Mouse (Mus musculus) granulocyte monocyte progenitor cell, adult 5-6 weeks (primary cell): ENCODE measurements around the gene Sox9. TPM values are rescaled to one million over a fixed set of nuclear protein-coding genes. Genes with fewer than 3 reads are reported as not detected.

ENCODE experiments used
- ATAC-seq: replicated peaks from 2 replicates; pipeline ENCODE4 v1.8.0; 2016; ENCODE audit warnings: mild to moderate bottlenecking, moderate TSS enrichment, inconsistent platforms; ENCODE audit not compliant: poor library complexity, severe bottlenecking
- total RNA-seq, 2 experiments: library from RNA; stranded (forward) in 1 of 2; stranded (reverse) in 1 of 2; fragments of 200-712, 200-1000 nt in 1 of 2; fragments of >200 nt in 1 of 2; fragmentation: Nextera tagmentation in 1 of 2; gene quantifications; 2 replicates each; pipeline ENCODE4 v1.2.3; 2014 to 2017

Sox9 gene
- not detected in 2 replicates for total RNA-seq (2014; fragmentation: Nextera tagmentation)
- total RNA-seq (2017): not detected in 2 replicates

DNA sequence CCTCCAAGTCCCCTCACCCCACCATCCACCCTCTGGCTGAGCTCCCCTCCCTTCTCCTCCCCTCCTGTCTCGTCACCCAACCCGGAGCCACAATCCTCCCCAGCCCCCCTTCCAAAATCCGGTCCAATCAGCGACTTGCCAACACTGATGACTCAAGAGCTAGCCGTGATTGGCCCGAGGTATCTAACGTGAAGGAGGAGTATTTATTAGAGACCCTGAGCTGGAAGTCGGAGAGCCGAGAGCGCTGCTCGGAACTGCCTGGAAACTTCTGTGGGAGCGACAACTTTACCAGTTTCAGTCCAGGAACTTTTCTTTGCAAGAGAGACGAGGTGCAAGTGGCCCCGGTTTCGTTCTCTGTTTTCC is at the start of gene Sox9:
Sox9 (plus strand) TSS at position 231 of the 363 bp plus-strand sequence.
- ATAC-seq: no peak

DNA sequence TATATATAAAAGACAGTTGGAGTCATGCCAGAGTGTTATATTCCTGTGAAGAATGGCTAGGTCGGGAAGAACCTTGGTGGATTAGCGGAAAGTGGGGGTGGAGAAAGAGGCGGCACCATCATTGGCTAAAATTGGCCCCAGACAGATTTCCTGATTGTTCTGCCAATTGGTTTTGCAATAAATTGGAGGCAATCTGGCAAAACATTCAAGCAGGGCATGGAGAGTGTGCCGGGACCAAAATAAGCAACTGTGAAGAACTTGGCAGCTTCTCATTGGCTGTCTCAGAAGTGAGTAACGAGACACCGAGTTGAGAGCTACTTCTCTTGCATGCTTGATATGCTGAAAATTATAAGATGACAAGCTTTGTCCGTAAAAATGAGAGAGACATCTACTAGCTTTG is 49.6 kb upstream of the Sox9 start:
- ATAC-seq: no peak

DNA sequence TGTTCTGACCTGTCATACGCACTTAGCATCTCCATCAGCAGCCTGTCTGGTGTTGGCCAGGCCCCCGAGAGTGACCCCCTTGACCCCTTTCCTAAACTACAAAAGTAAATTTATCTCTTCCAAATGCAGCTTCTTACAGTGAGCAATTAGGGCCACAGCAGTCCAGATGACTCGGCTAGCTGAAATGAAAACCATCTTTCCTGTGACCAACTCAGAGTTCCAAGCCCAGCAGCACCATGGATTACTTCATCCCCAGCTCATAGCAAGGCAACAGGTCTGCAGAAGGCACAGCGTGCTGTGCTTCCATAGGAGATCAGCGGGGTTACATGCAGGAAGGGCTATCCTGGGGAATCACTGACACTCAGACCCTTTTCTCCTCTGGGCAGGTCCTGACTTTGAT is 45.0 kb upstream of the Sox9 start:
- ATAC-seq: no peak

DNA sequence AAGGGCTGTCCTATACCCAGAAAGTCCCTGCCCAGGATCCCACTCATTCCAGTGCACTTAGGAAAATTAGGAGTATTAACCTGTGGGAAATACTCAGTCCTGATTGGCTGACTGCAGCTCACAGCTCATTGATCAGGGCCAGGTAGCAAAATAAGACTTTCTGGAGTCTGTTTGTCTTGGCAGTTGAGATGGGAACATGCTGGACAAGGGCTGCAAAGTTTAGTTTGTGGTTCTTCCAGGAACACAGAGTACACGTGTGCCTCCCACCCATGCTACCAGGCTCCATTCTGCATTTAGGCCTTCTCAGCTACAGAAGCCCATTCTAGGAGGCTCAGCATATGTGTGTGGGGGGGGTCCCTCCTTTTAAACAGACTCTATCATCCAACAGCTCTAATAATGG is 42.3 kb upstream of the Sox9 start:
- no peak for ATAC-seq

DNA sequence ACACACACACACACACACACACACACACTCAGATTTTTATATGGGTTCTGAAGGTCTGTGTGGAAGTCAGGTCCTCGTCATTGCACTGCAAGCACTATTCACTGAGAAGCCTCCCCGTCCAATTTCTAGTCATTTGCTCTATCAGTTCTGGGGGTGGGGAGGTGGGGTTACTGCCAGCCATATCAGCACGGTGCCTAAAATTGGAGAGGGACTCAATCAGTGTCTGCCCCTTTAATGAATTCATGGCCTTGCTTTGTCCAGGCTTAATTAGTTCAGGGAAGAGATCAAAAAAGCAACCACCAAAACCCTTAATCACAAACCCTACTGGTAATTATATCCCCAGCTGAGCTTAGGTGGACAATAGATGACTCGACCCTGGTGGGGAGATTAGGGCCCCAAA is 25.5 kb upstream of the Sox9 start:
- no peak for ATAC-seq

DNA sequence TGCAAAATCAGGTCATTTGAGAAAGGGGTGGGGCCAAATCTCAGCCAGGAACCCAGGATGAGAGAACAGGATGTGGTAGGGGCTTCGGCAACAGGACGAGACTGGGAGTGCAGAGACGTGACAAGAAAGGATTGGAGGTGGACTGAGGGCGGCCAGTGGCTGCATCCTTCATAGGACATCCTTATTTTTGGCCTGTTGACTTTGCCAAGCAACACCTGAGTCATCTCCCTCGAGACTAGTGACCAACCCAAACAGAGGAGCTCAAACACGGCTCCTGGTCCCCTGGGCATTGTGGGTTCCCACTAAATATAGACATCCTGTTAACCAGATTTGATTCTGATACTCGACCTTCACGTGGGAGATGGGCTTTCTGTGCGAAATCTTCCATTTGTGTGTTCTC is 24.0 kb upstream of the Sox9 start:
- no peak for ATAC-seq

DNA sequence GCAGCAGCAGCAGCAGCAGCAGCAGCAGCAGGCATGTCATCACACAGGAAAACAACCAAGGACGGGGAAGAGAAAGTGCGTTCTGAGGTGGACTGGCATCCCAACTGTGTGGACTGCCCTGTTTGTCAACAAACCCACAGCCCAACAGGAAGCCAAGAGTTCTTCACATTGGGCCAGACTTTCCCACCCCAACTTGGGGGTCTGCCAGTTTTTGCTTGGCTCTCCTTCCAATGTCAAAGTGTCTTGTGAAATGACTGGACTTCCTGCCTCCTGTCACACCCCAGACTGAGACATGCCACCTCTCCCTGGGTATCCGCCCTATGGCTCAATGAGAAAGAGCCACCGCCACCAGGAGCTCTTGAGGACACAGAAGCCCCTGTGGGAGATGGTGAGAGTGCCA is 15.1 kb upstream of the Sox9 start:
- ATAC-seq: no peak

DNA sequence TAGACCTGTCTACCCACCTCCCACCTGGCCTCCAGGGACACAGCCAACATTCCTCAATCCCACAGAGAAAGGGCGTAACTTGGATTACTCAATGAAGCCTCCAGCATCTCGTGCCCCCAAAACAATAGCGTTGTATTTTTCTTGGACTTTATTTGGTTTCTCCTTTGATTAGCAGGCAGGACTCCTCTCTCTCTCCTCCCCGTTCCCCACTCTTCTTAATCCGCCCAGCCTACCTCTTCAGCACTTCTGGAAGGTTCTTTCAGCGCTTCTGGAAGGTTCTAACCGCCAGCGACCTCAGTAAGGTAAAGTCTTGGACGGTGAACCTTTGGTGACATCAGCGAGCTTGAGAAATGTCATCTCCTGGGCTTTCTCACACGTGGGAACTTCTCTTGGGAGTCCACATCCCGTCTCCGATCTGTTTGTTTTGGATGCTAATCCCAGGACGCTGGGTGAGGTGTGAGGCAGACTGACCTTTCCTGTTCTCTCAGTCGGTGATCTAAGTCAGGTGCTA is 14.4 kb upstream of the Sox9 start:
- ATAC-seq: no peak

DNA sequence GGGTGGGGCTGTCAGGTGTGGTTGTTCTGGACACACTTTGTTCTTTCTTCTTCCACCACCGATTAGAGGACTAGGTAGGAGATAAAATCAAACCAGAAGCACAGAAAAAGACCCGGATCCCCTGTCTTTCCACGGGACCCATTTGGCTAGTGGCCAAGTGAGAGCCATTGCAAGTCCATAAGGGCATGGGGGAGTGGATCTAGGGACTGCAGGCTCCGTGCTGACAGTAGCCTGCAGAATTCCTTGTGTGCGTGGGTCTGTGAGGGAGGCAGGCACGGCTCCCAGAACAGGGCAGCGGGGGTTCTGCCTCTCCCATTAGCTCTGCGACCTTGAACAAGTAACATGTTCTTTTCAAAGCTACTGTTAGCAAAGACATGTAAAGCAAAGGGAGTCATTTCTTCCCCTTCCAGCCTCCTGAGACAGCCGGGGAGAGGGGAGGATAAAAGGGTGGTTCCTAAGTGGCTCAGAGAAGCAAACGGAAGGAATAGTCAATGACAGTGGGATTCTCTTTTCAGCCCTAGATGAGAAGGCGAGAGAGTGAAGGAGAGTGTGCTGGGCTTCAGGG is 9.2 kb upstream of the Sox9 start:
- ATAC-seq: no peak

DNA sequence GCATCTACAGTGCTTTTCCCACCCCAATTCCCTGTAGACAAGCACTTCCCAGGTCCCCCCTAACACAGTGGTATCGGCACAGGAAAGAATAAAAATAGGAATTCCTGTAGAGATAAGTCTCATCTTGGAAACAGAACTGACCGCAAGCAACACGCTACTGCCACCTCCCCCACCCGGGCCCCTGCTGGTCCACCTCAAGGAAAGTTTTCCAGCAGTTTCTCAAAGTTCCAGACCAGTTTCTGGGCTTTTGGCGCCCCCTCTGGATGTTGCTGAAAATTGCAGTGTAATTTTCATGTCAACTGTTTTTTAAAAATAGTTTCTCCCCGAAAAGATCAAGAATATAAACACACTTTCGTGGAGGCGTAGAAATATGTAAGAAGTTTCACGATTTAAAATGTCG is 2.3 kb upstream of the Sox9 start:
- no peak for ATAC-seq

DNA sequence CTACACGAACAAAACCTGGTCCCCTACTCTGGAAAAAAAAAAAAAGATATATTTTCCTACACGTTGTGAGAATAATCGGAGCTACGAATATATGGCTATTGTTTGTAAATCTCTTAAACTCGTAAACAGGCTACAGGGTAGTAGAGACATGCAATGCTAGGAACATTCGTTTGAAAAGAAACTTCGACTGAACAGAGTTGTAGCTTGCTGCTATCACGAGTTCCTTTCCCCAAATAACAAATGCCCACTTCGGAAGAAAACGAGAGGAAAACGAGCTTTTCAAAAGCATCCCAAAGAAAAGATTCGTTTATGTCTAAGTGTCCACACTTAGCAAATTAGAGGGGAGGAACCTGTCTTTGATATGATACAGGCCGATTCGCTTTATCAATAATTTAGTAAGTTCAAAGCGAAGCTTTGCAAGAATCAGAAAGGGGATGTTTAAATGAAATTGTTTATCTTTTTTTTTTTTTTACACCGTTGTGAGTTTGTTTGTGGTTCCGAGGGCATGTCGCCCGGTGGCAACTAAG is 1.6 kb upstream of the Sox9 start:
- no peak for ATAC-seq

DNA sequence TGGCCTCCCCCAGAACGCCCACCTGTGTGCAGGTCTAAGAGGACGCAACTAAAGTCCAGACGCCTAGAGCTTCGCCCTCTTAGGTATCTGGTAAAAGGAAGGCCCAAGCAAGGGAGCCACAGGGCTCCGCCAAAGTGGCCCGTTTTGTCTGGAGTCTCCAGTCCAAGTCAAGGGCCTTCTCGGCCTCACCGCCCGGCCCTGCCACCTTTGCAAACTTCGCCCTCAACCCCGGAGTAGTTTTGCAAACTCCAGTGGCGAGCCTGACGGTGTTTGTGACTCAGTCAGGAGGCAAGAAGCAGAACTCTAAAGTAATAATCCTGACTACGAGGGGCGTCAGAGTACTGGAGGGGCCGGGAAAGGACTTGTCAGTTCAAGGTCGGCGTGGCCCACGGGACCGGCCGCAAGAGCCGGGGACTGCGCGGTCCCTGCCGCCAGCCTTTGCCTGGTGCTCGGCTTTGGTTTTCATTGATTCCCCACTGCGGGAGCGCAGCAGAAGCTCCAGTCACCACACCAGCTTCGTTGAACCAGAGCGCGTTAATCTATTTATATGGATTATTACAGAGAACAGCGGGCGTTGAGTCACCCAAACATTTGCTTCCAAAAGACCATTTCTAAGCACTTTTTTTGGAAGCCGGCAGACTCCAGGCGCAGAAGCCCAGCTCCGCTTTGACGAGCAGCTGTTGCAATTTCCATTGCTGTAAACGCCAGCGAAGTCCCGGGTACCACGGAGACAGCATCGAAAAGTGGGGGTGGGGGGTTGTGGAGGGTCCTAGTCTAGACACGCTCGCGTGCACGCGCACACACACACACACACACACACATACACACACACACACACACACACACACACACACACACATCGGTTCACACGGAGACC is 751 bp upstream of the Sox9 start:
- no peak for ATAC-seq

DNA sequence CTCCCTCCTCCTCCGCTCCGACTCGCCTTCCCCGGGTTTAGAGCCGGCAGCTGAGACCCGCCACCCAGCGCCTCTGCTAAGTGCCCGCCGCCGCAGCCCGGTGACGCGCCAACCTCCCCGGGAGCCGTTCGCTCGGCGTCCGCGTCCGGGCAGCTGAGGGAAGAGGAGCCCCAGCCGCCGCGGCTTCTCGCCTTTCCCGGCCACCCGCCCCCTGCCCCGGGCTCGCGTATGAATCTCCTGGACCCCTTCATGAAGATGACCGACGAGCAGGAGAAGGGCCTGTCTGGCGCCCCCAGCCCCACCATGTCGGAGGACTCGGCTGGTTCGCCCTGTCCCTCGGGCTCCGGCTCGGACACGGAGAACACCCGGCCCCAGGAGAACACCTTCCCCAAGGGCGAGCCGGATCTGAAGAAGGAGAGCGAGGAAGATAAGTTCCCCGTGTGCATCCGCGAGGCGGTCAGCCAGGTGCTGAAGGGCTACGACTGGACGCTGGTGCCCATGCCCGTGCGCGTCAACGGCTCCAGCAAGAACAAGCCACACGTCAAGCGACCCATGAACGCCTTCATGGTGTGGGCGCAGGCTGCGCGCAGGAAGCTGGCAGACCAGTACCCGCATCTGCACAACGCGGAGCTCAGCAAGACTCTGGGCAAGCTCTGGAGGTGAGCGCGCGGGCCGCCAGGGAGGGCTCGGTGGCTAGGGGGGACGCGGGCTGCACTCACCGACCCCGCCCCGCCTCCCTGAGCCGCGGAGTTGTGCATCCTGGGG is 515 bp downstream of the Sox9 start:
- peak; percentile 26 for ATAC-seq

DNA sequence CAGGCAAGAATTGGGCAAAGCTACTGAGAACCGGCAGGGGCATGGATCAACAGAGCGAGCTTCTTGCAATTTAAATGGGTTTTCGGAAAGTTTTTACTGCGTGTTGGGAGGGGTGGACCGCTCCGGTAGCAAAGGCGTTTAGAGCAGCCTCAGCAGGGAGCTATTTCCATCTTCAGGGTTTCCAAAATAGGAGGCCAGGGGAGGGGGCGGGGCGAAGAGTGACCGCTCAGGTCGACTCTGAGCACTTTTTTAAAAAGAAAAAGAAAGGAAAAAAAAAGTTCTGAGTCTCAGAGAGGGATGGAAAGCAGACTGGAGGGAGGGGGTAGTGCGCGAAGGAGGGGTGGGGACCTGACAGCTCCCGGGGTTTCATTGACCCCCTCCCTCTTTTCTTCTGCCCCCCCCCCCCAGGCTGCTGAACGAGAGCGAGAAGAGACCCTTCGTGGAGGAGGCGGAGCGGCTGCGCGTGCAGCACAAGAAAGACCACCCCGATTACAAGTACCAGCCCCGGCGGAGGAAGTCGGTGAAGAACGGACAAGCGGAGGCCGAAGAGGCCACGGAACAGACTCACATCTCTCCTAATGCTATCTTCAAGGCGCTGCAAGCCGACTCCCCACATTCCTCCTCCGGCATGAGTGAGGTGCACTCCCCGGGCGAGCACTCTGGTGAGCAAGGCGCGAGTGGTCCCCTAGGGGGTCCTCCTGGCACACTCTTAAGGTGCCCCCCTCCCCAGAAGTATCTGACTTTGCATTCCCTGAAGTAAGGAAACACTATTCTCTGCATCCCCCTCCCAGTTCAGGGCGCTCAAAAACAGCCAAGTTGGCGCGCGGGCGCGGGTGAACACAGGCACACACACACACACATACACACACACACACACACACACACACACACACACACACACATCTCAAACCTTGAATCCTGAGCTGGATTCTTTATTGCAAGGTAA is 1.6 kb downstream of the Sox9 start:
- ATAC-seq: no peak

DNA sequence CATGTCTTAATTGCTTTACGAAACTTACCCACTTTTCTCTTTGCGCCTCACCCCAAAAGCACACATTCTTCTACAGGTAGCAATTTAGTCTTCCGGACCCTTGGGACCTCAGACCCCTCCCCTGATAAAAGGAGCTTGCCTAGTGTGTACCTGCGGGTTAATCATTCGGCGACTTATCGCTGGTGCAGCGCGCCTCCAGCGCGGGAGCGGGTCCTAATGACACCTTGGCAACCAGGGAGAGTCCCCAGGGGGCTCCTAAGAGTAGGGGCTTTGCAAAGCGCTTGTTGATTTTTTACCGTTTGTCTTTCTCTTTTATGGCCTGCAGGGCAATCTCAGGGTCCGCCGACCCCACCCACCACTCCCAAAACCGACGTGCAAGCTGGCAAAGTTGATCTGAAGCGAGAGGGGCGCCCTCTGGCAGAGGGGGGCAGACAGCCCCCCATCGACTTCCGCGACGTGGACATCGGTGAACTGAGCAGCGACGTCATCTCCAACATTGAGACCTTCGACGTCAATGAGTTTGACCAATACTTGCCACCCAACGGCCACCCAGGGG is 2.4 kb downstream of the Sox9 start:
- no peak for ATAC-seq

DNA sequence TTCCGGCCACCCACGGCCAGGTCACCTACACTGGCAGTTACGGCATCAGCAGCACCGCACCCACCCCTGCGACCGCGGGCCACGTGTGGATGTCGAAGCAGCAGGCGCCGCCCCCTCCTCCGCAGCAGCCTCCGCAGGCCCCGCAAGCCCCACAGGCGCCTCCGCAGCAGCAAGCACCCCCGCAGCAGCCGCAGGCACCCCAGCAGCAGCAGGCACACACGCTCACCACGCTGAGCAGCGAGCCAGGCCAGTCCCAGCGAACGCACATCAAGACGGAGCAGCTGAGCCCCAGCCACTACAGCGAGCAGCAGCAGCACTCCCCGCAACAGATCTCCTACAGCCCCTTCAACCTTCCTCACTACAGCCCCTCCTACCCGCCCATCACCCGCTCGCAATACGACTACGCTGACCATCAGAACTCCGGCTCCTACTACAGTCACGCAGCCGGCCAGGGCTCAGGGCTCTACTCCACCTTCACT is 2.9 kb downstream of the Sox9 start:
- peak; percentile 28 for ATAC-seq

DNA sequence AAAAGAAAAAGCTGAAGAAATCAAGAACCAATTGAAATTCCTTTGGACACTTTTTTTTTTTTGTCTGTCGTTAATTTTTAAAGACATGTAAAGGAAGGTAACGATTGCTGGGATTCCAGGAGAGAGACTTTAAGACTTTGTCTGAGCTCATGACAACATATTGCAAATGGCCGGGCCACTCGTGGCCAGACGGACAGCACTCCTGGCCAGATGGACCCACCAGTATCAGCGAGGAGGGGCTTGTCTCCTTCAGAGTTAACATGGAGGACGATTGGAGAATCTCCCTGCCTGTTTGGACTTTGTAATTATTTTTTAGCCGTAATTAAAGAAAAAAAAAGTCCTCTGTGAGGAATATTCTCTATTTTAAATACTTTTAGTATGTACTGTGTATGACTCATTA is 3.6 kb downstream of the Sox9 start:
- ATAC-seq: no peak

DNA sequence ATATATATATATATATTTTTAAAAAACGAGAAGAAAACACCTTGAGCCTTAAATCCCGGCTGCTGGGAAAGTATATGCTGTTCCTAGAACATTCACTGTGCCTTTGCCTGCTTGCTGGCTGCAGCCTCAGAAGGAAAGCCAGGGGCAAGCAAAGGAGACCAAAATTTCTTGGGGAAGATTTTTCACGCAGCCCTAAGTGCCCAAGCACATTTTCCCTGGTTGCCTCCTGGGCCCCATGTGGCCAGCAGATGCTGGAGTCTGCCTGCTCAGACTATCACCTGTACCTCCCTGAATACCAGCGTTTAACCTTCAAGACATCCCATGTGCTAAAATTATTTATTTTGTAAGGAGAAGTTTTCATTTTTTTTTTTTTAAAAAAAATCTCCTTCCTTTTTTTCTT is 4.4 kb downstream of the Sox9 start:
- no peak for ATAC-seq

DNA sequence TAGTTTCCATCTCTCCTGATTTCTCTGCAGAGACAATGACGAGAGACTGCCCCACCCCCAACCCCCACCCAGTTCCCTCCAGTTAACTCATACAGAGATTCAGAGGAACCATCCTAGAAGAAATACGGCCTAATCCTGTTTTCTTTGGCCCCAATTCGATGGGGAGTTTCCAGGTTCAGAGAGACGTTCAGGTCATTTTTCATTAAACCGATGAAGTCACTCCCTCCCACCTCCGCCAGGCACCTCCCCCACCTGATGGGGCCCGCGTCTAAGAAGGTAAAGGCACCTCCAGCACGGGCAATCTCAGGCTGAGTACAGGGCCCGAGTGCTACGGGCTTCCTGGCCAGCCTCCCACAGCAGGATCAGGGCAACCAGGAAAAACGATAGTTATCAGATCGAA is 6.3 kb downstream of the Sox9 start:
- ATAC-seq: no peak
